Mouse (Mus musculus) C2C12 (cell line): Measurements from ENCODE around the gene Pla2g6. TPM values are rescaled to one million over a fixed set of nuclear protein-coding genes. Genes with fewer than 3 reads are reported as not detected.

Source experiments
- H3K27me3 ChIP-seq: one replicate; pipeline ENCODE4 v1.6.1; 2011; ENCODE audit not compliant: control insufficient read depth, insufficient read depth, insufficient read length
- H3K36me3 ChIP-seq: one replicate; pipeline ENCODE4 v1.6.1; 2011; ENCODE audit not compliant: control insufficient read depth, insufficient read depth
- H3K4me3 ChIP-seq: one replicate; pipeline ENCODE4 v1.5.1; 2011; ENCODE audit warnings: mild to moderate bottlenecking, control low read depth; ENCODE audit not compliant: poor library complexity, insufficient read depth, severe bottlenecking
- H3K79me2 ChIP-seq: one replicate; pipeline ENCODE4 v1.6.1; 2011; ENCODE audit not compliant: control insufficient read depth, insufficient read depth
- H3K79me3 ChIP-seq: one replicate; pipeline ENCODE4 v1.6.1; 2011; ENCODE audit warnings: low read depth, control low read depth
- H3ac ChIP-seq: one replicate; pipeline ENCODE3; 2011; ENCODE audit warnings: low read depth; ENCODE audit not compliant: control insufficient read depth, insufficient read length
- CEBPB ChIP-seq: IDR thresholded peaks from one replicate; pipeline ENCODE4 v1.6.1; 2011; ENCODE audit warnings: low read depth, mild to moderate bottlenecking, control low read depth, moderate library complexity
- CTCF ChIP-seq: IDR thresholded peaks from one replicate; pipeline ENCODE4 v1.5.1; 2011; ENCODE audit not compliant: control insufficient read depth, insufficient read depth, insufficient read length
- FOSL1 ChIP-seq: IDR thresholded peaks from one replicate; pipeline ENCODE4 v1.8.0; 2011; ENCODE audit warnings: mild to moderate bottlenecking, low read length; ENCODE audit not compliant: poor library complexity, insufficient read depth, severe bottlenecking
- MAX ChIP-seq: IDR thresholded peaks from one replicate; pipeline ENCODE4 v1.6.1; 2011; ENCODE audit warnings: mild to moderate bottlenecking, control low read depth
- MYOD1 ChIP-seq: IDR thresholded peaks from one replicate; pipeline ENCODE4 v1.6.1; 2011; ENCODE audit warnings: low read depth; ENCODE audit not compliant: control insufficient read depth, insufficient read length
- MYOG ChIP-seq: IDR thresholded peaks from one replicate; pipeline ENCODE4 v1.6.1; 2011; ENCODE audit not compliant: control insufficient read depth, insufficient read length; ENCODE audit errors: extremely low read depth
- USF1 ChIP-seq: IDR thresholded peaks from one replicate; pipeline ENCODE4 v1.6.1; 2011; ENCODE audit warnings: low read depth, mild to moderate bottlenecking, control low read depth, moderate library complexity
- microRNA-seq: library from miRNA; unstranded; fragments of <30 nt; microRNA quantifications from one replicate; pipeline ENCODE4, GENCODE M21; 2019; ENCODE audit warnings: borderline microRNAs expressed
- polyA plus RNA-seq: library from polyadenylated mRNA; unstranded; fragments of >200 nt; fragmentation: generic; extraction: Trizol; gene quantifications from one replicate; pipeline ENCODE4 v1.2.1, GENCODE M21; 2012; ENCODE audit warnings: missing spikeins

Pla2g6 gene
- polyA plus RNA-seq, 1 experiment: 17.4 TPM

DNA sequence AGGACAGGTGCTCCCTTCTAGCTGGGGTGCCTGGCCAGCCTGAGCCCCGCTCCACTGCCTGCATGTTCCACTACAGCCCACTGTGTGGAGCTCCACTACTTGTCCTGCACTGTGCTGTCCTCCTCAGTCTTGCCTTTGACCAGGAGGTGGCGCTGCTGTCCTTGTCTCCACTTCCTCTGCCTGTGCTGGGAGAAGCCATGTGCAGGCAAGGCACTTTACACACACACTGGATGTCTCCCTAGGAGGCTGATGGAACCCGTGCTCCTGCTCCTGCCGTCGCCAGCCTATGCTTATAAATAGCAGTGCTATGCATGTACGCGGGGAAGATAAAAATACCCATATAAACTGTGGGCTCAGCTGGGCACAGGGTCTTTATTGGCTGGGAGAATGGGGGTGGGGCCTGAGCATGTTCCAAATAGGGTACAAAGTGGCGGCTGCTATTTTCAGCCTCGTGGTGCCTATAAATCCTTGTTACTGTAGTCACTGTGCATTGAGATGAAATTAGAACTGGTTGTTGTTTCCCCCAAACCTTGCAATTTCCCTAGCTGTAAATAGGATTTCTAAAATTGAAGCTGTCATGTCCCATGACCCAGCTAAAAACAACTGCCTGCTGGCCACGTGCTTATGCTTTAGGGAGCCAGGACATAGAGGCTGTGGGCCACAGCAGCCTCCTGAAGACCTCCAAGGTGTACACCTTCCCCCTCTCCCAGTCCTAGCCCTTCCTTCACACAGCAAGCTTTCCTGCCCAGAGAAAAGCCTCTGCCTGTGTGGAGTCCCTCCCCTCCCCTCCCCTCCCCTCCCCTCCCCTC, 84.8 kb downstream of the Pla2g6 start:
- no peak overlapping the region for H3K4me3 ChIP-seq
- H3ac ChIP-seq: no peak overlapping the region
- TF ChIP-seq FOSL1: no peak
- peak; percentile 100 for TF ChIP-seq CTCF
- TF ChIP-seq MAX: peak; percentile 99
- no peak for TF ChIP-seq USF1
- no peak for TF ChIP-seq CEBPB
- TF ChIP-seq MYOD1: no peak
- no peak for TF ChIP-seq MYOG
- peaks cover 17% of the 10 kb centered on the region for H3K36me3 ChIP-seq
- H3K79me3 ChIP-seq: no peaks in the 10 kb centered on the region
- H3K27me3 ChIP-seq: no peaks in the 10 kb centered on the region
- no peaks in the 10 kb centered on the region for H3K79me2 ChIP-seq

DNA sequence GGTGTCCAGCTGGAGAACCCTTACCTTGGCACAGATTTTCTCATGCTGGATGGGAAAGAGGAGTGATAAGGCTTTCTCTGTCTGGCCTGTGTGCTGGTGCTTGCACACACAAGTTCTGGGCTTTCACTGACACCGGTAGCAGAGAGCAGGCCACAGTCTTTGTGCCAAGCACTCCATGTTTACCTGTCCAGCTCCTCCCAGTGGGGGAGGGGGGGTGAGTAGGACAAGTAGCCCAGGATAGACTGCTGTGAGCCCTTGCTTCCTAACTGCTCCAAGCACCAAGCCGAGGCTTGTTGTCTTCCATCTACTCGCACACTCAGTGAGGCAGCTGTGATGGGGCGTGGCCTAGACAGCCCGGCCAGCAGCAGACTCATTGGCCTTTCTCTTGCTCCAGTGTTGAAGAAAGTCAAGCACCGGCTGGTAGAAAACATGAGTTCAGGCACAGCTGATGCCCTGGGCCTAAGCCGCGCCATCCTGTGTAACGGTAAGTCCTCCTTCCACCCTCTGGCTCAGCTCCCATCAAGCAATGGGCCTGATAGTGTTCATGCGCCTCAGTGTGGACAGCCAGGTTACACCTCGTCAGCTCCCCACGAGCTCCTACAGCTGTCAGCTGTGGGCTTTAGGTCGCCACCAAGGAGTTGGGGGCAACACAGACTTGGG, 85.5 kb downstream of the Pla2g6 start:
- Histone ChIP-seq H3ac (no peak overlapping the region), H3K36me3 (peaks cover 24% of the 10 kb centered on the region), H3K4me3 (no peak overlapping the region), H3K27me3 (no peaks in the 10 kb centered on the region), H3K79me2 (no peaks in the 10 kb centered on the region), H3K79me3 (no peaks in the 10 kb centered on the region)
- TF ChIP-seq CEBPB (no peak), FOSL1 (no peak), MYOD1 (no peak), MYOG (no peak)

DNA sequence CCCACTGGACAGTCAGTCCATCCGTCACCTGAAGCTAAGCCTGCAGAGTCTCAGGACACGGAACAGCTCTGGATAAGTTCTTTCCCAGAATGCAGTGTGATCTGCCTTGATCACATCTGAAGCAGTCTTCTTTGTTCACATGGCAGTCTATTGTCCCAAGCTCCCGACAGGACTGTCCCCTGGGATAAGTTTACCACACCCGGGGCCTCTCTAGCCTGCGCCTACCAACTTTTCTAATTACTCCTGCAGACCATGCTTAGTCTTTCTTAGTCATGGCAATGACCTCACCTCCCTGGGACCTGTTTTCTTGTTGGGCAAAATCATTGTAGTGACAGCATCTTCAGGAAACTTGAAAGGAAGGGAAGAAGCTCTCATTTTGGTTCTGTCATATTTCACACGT, 90.2 kb downstream of the Pla2g6 start:
- H3K4me3 ChIP-seq: no peak overlapping the region
- peaks cover 30% of the 10 kb centered on the region for H3K36me3 ChIP-seq
- no peak for TF ChIP-seq MYOG
- TF ChIP-seq MAX: no peak
- TF ChIP-seq MYOD1: no peak
- no peak for TF ChIP-seq CEBPB
- TF ChIP-seq CTCF: no peak
- no peak for TF ChIP-seq FOSL1
- no peak for TF ChIP-seq USF1
- H3ac ChIP-seq: peak overlapping the region; percentile 9
- no peaks in the 10 kb centered on the region for H3K27me3 ChIP-seq
- H3K79me3 ChIP-seq: no peaks in the 10 kb centered on the region
- no peaks in the 10 kb centered on the region for H3K79me2 ChIP-seq

Small RNA genes within 50 kb of the gene (microRNA-seq; reads per million reads assigned to microRNA genes)
- gene Mir1943: 9.6 reads per million, percentile 58 among the genes with 10 or more reads in this experiment

Other genes starting within 250 kb of the Pla2g6 start
- gene Micall1, start 219.5 kb downstream of the Pla2g6 start, polyA plus RNA-seq: 12.7 TPM
- 436 TPM for gene Polr2f, start 187.4 kb downstream of the Pla2g6 start, polyA plus RNA-seq
- 5.6 TPM for gene 1700088E04Rik, start 187.1 kb downstream of the Pla2g6 start, polyA plus RNA-seq
- not detected for gene Sox10, start 163.2 kb downstream of the Pla2g6 start, polyA plus RNA-seq
- 15.3 TPM for gene Pick1, start 99.2 kb downstream of the Pla2g6 start, polyA plus RNA-seq
- 0.01 TPM for gene Gm49486, start 99.0 kb downstream of the Pla2g6 start, polyA plus RNA-seq
- 0.11 TPM for gene Slc16a8, start 73.6 kb downstream of the Pla2g6 start, polyA plus RNA-seq
- gene Baiap2l2, start 42.9 kb downstream of the Pla2g6 start, polyA plus RNA-seq: 1.2 TPM
- gene Maff, start 18.2 kb upstream of the Pla2g6 start, polyA plus RNA-seq: 24.8 TPM
- gene Tmem184b, start 75.2 kb upstream of the Pla2g6 start, polyA plus RNA-seq: 74.2 TPM
- gene Csnk1e, start 127.2 kb upstream of the Pla2g6 start, polyA plus RNA-seq: 98.6 TPM
- gene Kcnj4, start 176.9 kb upstream of the Pla2g6 start, polyA plus RNA-seq: 0.14 TPM
- 65.5 TPM for gene Kdelr3, start 188.0 kb upstream of the Pla2g6 start, polyA plus RNA-seq
- gene Ddx17, start 218.4 kb upstream of the Pla2g6 start, polyA plus RNA-seq: 84.9 TPM